Mouse (Mus musculus): ENCODE measurements around the gene Znfx1. TPM values are rescaled to one million over a fixed set of nuclear protein-coding genes. Genes with fewer than 3 reads are reported as not detected.

Znfx1 gene
- total RNA-seq, 2 experiments from 2014 or later: 31.6 to 36.3 TPM

GRCm38 (mm10) chr2:167004099-167004854 lies 58.5 kb downstream of the Znfx1 start:
- DNase-seq (ENCODE audit: low spot score): no peak
- intact Hi-C loops (cut with DNase I): loop anchor here (1.0 kb wide), 1 partner anchor 48 kb away; no protein-coding TSS in a partner anchor

- intact Hi-C loops (cut with DNase I): no loop called here
- no peak for DNase-seq (ENCODE audit: low spot score)
Measured at GRCm38 (mm10) chr2:167001486-167001885, 61.3 kb downstream of the Znfx1 start.

- DNase-seq (ENCODE audit: low spot score): no peak
- intact Hi-C loops (cut with DNase I): loop anchor here (1.0 to 5.0 kb wide), 2 partner anchors 16 to 89 kb away; partner anchors contain the start of gene Cse1l
Measured at GRCm38 (mm10) chr2:166996533-166996894, 66.3 kb downstream of the Znfx1 start.

DNA sequence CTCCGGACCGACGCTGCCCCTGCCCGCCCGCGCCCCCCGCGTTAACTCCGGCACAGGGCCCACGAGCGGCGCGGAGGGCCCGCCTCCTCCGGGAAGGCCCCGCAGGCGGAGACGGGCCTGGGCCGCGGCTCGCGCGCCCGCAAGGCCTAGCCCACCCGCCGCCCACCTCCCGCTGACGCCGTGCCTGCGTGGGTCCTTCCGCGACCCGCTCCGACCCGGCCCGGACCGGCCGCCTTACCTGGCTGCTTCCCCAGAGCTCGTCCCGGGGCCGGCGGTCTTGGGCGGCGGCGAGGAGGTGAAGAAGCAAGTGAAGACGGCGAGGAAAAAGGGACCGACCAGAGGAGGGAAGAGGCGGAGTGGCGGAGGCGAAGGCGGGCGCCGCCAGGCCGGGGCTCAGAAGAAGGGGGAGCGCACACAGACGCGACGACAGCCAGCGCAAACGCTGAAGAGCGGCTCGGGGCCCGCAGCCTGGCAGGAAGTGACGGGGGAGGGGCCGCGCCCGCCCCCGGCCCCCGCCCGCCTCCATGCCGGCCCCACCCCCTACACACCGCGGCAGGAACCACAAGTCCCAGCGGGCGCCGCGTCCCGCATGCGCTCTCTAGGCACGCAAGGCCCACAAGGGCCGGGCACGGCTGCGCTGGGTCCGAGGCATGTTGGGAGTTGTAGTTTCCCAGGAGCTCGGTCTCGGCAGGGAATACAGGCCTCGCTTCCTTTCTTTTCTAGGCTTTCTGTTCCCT lies 66.9 kb downstream of the Znfx1 start, which contains the start of gene Stau1:
TSS of gene Stau1 (minus strand) at position 504 of the 737 bp plus-strand sequence.
- peak; percentile 91 for DNase-seq (ENCODE audit: low spot score)
- intact Hi-C loops (cut with DNase I): loop anchor here (1.0 to 5.0 kb wide), 2 partner anchors 16 to 89 kb away; partner anchors contain the start of gene Cse1l

DNA sequence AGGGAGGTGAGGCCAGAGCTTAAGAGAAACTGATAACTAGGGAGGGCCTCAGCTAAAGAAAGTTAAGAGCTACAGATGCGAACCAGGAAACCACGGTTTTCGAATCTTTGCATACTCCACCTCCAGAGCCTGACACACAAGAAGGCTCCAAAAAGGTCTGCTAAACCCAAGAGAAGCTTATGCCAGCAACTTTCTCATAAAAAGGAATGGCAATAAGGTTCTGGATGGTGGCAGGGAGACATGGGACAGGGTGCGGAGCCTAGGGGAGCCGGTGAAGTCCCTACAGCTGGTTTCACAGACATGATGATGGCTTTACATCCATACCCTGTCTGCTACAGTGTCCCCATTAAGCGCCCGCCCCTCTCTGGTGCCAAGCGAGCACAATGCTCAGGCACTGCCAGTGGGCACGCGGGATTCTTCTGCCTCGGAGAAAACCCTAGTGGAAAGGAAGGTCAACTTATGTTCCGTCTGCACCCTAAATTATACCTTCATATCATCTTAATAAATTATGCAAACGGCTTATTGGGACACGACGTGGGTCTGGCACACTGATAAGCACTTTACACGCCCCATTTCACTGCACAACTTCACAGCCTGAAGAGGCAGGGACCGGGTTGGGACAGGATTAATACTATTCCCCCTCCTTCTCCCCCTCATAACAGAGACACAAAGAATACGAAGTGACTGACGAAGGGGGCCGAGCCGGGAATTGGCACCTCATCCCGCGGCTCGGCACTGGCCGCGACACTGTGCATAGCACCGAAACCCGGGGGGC lies 67.6 kb downstream of the Znfx1 start:
- no peak for DNase-seq (ENCODE audit: low spot score)
- intact Hi-C loops (cut with DNase I): loop anchor here (5.0 kb wide), 1 partner anchor 88 kb away; the partner anchor contains the start of gene Cse1l

DNA sequence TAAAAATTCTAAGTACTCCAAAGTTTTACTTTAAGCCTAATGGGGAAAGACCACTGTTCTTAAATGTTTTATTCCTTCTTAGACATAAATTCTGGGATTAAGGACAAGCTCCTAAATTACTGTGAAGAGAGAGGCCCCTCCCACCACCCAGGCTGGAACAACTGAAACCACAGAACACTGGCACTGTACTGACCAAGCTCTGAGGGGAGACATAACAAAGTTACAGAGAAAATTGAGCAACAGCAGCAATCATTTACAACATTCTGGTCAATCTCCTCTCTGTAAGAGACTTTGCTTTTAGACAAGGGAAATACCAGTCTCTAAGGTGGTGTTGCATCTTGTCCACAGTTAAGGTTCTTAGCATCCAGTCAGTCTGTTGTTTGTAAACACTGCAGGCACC lies 70.9 kb downstream of the Znfx1 start:
- intact Hi-C loops (cut with DNase I): no loop called here

DNA sequence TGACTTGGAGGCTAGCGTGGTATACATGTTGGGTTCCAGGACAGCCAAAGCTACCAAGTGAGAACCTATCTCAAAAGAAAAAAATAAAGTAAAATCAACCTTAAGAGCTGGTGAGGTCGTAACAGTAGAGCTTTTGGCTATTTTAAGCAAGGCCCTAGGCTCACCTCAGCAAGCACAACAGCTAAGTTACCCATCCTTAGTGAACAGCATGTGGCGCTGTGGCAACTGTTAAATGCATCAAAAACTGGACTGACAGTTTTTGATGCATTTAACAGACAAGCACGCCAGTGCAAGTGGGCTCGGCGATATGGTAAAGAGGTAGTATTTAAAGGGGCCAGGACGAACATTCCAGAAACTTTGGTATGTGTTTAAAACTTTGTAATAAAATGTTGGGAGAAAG lies 72.0 kb downstream of the Znfx1 start:
- intact Hi-C loops (cut with DNase I): no loop called here
- no peak for DNase-seq (ENCODE audit: low spot score)

More for the DNA sequence above, 70.9 kb downstream of the Znfx1 start:
- no peak for DNase-seq (ENCODE audit: low spot score)

Other genes with a start within 250 kb of the Znfx1 start
- 10 to 100 TPM; 39.2 to 41.2 TPM for gene Cse1l, start 157.0 kb downstream of the Znfx1 start, total RNA-seq (2021)
- 10 to 100 TPM; 41.7 to 45.4 TPM for gene Stau1, start 66.7 kb downstream of the Znfx1 start, total RNA-seq (2021)
- 10 to 100 TPM; 10.0 to 11.3 TPM for gene Ddx27, start 47.8 kb downstream of the Znfx1 start, total RNA-seq (2021)
- gene Kcnb1, start 127.1 kb upstream of the Znfx1 start, total RNA-seq (2021): 10 to 100 TPM; 40.9 to 47.9 TPM
- 10 to 100 TPM; 18.8 to 24.6 TPM for gene Ptgis, start 177.6 kb upstream of the Znfx1 start, total RNA-seq (2021)